Comparison of ENCODE assay signal across 9 mouse cellular contexts in the genomic region with DNA sequence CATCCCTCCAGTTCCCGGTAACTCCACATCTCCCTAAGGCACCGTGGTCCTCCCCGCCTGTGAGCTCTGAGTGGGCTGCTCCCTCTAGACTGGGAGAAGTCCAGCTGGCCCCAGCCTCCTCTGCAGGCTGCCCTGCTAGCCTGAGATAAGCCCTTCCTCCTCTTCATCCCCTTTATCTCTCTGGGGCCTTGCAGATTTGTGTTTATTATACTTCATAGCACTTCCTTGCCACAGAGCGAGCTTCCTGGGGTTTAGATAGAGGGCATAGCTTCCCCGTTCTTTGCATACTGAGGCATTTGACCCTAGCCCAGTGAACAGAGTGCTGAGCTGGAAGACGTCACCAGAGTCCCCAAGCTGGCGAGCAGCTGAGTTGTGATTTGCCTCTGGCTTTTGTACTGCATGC. TPM values are rescaled to one million over a fixed set of nuclear protein-coding genes. Genes with fewer than 3 reads are reported as not detected.
DNase-seq lines count a peak whose midpoint lies in the region; ATAC-seq lines count a peak whose summit lies in the region.
"Had no signal": no experiment of that assay in that cellular context is flagged by ENCODE, and none has a peak within 500 bp of the region (broad histone marks: within the 10 kb centered on the region; RNA-seq: fewer than 3 reads in every experiment).

No protein-coding gene starts in this region.

- 58% methylated on average over 7 of the region's 7 CpGs for WGBS in kidney, embryonic 16.5 days
- WGBS in midbrain, embryonic 15.5 days, result 40% methylated on average over 7 of the region's 7 CpGs

- H3K27me3 ChIP-seq in kidney, embryonic 16.5 days (ENCODE audit: insufficient read depth, low read length), result no peaks in the 10 kb centered on the region
- no peaks in the 10 kb centered on the region for H3K27me3 ChIP-seq in midbrain, embryonic 15.5 days (replicated peaks)

- no peak overlapping the region for H3K9ac ChIP-seq in kidney, embryonic 16.5 days (replicated peaks; ENCODE audit: low read length)
- H3K9ac ChIP-seq in midbrain, embryonic 15.5 days, result no peak overlapping the region
- H3K9ac ChIP-seq: forebrain, postnatal 0 days had no signal

- no peak overlapping the region for H3K4me2 ChIP-seq in kidney, embryonic 16.5 days (replicated peaks; ENCODE audit: low read depth, low read length)
- no peak overlapping the region for H3K4me2 ChIP-seq in midbrain, embryonic 15.5 days

- no peak for DNase-seq in kidney, adult 11 months
- DNase-seq in heart, adult 8-10 months (ENCODE audit: low spot score), result peak; percentile 29
- peak; percentile 54 for DNase-seq in liver
- no peak for DNase-seq in Muller cell, postnatal 12 days (ENCODE audit: inconsistent ontology term)
- DNase-seq in adrenal gland, postnatal 4 days (ENCODE audit: low spot score in 2 of 2), result no peak
- no peak for DNase-seq in spleen, adult 12 weeks (ENCODE audit: low spot score)
- DNase-seq: forebrain, postnatal 0 days had no signal

- no peaks in the 10 kb centered on the region for H3K36me3 ChIP-seq in kidney, embryonic 16.5 days (ENCODE audit: insufficient read depth, low read length)
- H3K36me3 ChIP-seq in midbrain, embryonic 15.5 days (replicated peaks), result no peaks in the 10 kb centered on the region

- ATAC-seq in kidney, embryonic 16.5 days (ENCODE audit: low FRiP score, low TSS enrichment), result no peak
- 0 out of 2 replicates have a peak, but pooled peaks have one; percentile 24 for ATAC-seq in midbrain, embryonic 15.5 days (replicated peaks)
- ATAC-seq: forebrain, postnatal 0 days had no signal

- H3K27ac ChIP-seq in kidney, embryonic 16.5 days (ENCODE audit: low read length), result peak overlapping the region; percentile 62
- H3K27ac ChIP-seq in midbrain, embryonic 15.5 days, result no peak overlapping the region; the same call in 1 of the 2 replicates

- H3K9me3 ChIP-seq in kidney, embryonic 16.5 days (ENCODE audit: low read length), result no peaks in the 10 kb centered on the region
- no peaks in the 10 kb centered on the region for H3K9me3 ChIP-seq in midbrain, embryonic 15.5 days

- H3K4me1 ChIP-seq in kidney, embryonic 16.5 days (ENCODE audit: insufficient read depth, low read length), result peaks cover 44% of the 10 kb centered on the region
- peaks cover 16% of the 10 kb centered on the region; the same call in 1 of the 2 replicates for H3K4me1 ChIP-seq in midbrain, embryonic 15.5 days

- H3K4me3 ChIP-seq in kidney, embryonic 16.5 days (ENCODE audit: low read length), result no peak overlapping the region
- no peak overlapping the region for H3K4me3 ChIP-seq in midbrain, embryonic 15.5 days

RNA-seq across cellular contexts. Expression of gene Syne2, which starts 37.1 kb away (rescaled TPM):
- 58.7 and 61.9 TPM in 2 replicates for polyA plus RNA-seq in kidney, embryonic 16.5 days (2015; fragmentation: Nextera tagmentation; extraction: Ambion mirVana)
- total RNA-seq in heart, adult 8-10 months (2022), result 10 to 100 TPM; 32.6 to 39.6 (median 36.4) TPM
- polyA plus RNA-seq in midbrain, embryonic 15.5 days (2015; fragmentation: Nextera tagmentation; extraction: Ambion mirVana), result 52.7 and 56.0 TPM in 2 replicates
- total RNA-seq in adrenal gland, postnatal 4 days (2021), result 10 to 100 TPM; 60.1 to 74.7 TPM

Comparison
In these comparisons a context has a peak if more than half of its experiments do, and no peak if none do; other contexts are left out.
1. DNase-seq: peak in heart, adult 8-10 months (single experiment) and liver (single experiment); none in kidney, adult 11 months (single experiment), Muller cell, postnatal 12 days (single experiment), adrenal gland, postnatal 4 days (0 of 2) and spleen, adult 12 weeks (single experiment).